Mouse (Mus musculus) bone marrow macrophage, adult 2 months (primary cell): ENCODE data around the gene Mmrn2.

Experiments
- CTCF ChIP-seq: IDR thresholded peaks from 2 replicates; pipeline ENCODE4 v1.5.1; 2012; ENCODE audit warnings: low read depth, mild to moderate bottlenecking, low read length, moderate library complexity
- POLR2A ChIP-seq: IDR thresholded peaks from 2 replicates; pipeline ENCODE4 v1.6.1; 2012; ENCODE audit warnings: mild to moderate bottlenecking, low read depth, low read length, borderline replicate concordance

GRCm38 (mm10) chr14:34412164-34412896 is 37.1 kb downstream of the Mmrn2 start:
- TF ChIP-seq CTCF (no peak), POLR2A (no peak)
